Mouse (Mus musculus) MEL (cell line): ENCODE results near the gene Ctc1. TPM values are rescaled to one million over a fixed set of nuclear protein-coding genes. Genes with fewer than 3 reads are reported as not detected.
"Not testable (repeated sequence)": the region's sequence is repeated elsewhere in the genome, so short reads cannot be mapped to it uniquely, and the experiment has no call there.

Source experiments
- DNase-seq: peaks from one replicate; pipeline ENCODE4 v3.0.0; 2011; ENCODE audit warnings: low read depth, low spot score
- H3K27ac ChIP-seq: 2 replicates; pipeline ENCODE4 v1.5.1; 2012; ENCODE audit warnings: low read depth, mild to moderate bottlenecking, control low read depth, low read length, moderate library complexity; ENCODE audit not compliant: control insufficient read depth
- H3K27me3 ChIP-seq, 2 experiments: fragments of 150-350 bp in 1 of 2; sonication (generic) in 1 of 2; 2 replicates each; pipeline ENCODE4 v1.6.1; 2012; ENCODE audit warnings: low read length in 2 of 2, mild to moderate bottlenecking in 2 of 2, improper control_type of control experiment in 1 of 2, moderate library complexity in 1 of 2; ENCODE audit not compliant: insufficient read depth in 2 of 2, control insufficient read depth in 1 of 2
- H3K36me3 ChIP-seq, 2 experiments: 2 replicates each; pipeline ENCODE4 v1.6.1; 2012 to 2014; ENCODE audit warnings: low read length in 2 of 2, improper control_type of control experiment in 1 of 2, inconsistent platforms in 1 of 2, mild to moderate bottlenecking in 1 of 2; ENCODE audit not compliant: insufficient read depth in 2 of 2, control insufficient read depth in 1 of 2
- H3K4me1 ChIP-seq, 2 experiments: fragments of 150-350 bp in 1 of 2; sonication (generic) in 1 of 2; 2 replicates each; pipeline ENCODE4 v1.6.1; 2012; ENCODE audit warnings: low read length in 2 of 2, improper control_type of control experiment in 1 of 2, mild to moderate bottlenecking in 1 of 2; ENCODE audit not compliant: insufficient read depth in 2 of 2, control insufficient read depth in 1 of 2
- H3K4me3 ChIP-seq, 2 experiments: fragments of 150-350 bp in 1 of 2; sonication (generic) in 1 of 2; 2 replicates each; pipeline ENCODE4 v1.5.1; 2012; ENCODE audit warnings: low read depth in 2 of 2, low read length in 2 of 2, mild to moderate bottlenecking in 2 of 2, moderate library complexity in 2 of 2, control low read depth in 1 of 2, improper control_type of control experiment in 1 of 2; ENCODE audit not compliant: control insufficient read depth in 1 of 2, insufficient read depth in 1 of 2
- H3K79me2 ChIP-seq: 2 replicates; pipeline ENCODE4 v1.6.1; 2012; ENCODE audit warnings: mild to moderate bottlenecking, low read length, moderate library complexity; ENCODE audit not compliant: control insufficient read depth, poor library complexity, insufficient read depth
- H3K9ac ChIP-seq: 2 replicates; pipeline ENCODE4 v1.6.1; 2012; ENCODE audit warnings: low read depth, mild to moderate bottlenecking, control low read depth, low read length, moderate library complexity; ENCODE audit not compliant: control insufficient read depth, poor library complexity, severe bottlenecking
- H3K9me3 ChIP-seq: fragments of 150-350 bp; sonication (generic); replicated peaks from 2 replicates; pipeline ENCODE4 v1.6.1; 2012; ENCODE audit warnings: mild to moderate bottlenecking, low read length, improper control_type of control experiment, moderate library complexity; ENCODE audit not compliant: insufficient read depth
- BHLHE40 ChIP-seq: IDR thresholded peaks from 2 replicates; pipeline ENCODE4 v1.6.1; 2012; ENCODE audit warnings: low read depth, mild to moderate bottlenecking, inconsistent platforms, low read length, improper control_type of control experiment, borderline replicate concordance
- CHD1 ChIP-seq: IDR thresholded peaks from 2 replicates; pipeline ENCODE4 v1.6.1; 2012; ENCODE audit warnings: low read depth, mild to moderate bottlenecking, inconsistent platforms, low read length, improper control_type of control experiment
- CHD2 ChIP-seq: IDR thresholded peaks from 2 replicates; pipeline ENCODE4 v1.6.1; 2011; ENCODE audit warnings: low read length, improper control_type of control experiment
- ELF1 ChIP-seq: IDR thresholded peaks from 2 replicates; pipeline ENCODE4 v1.6.1; 2014; ENCODE audit warnings: low read depth, mild to moderate bottlenecking, inconsistent platforms, low read length, improper control_type of control experiment, moderate library complexity
- ETS1 ChIP-seq: IDR thresholded peaks from 2 replicates; pipeline ENCODE4 v1.6.1; 2012; ENCODE audit warnings: low read depth, mild to moderate bottlenecking, inconsistent platforms, low read length, improper control_type of control experiment, moderate library complexity
- HCFC1 ChIP-seq: IDR thresholded peaks from 2 replicates; pipeline ENCODE4 v1.6.1; 2012; ENCODE audit warnings: low read depth, mild to moderate bottlenecking, inconsistent platforms, low read length, improper control_type of control experiment, moderate library complexity
- MAX ChIP-seq: IDR thresholded peaks from 2 replicates; pipeline ENCODE4 v1.6.1; 2011; ENCODE audit warnings: low read length, improper control_type of control experiment
- MAZ ChIP-seq: IDR thresholded peaks from 2 replicates; pipeline ENCODE4 v1.6.1; 2012; ENCODE audit warnings: low read depth, mild to moderate bottlenecking, inconsistent platforms, low read length, improper control_type of control experiment
- MXI1 ChIP-seq: IDR thresholded peaks from 2 replicates; pipeline ENCODE4 v1.6.1; 2011; ENCODE audit warnings: mild to moderate bottlenecking, low read depth, low read length, improper control_type of control experiment
- MYB ChIP-seq: IDR thresholded peaks from 2 replicates; pipeline ENCODE4 v1.6.1; 2011; ENCODE audit warnings: mild to moderate bottlenecking, low read depth, low read length, improper control_type of control experiment
- MYC ChIP-seq: IDR thresholded peaks from 2 replicates; pipeline ENCODE4 v1.6.1; 2011; ENCODE audit warnings: low read depth, mild to moderate bottlenecking, low read length, improper control_type of control experiment, moderate library complexity
- NELFE ChIP-seq: IDR thresholded peaks from 2 replicates; pipeline ENCODE4 v1.6.1; 2011; ENCODE audit warnings: low read depth, low read length, improper control_type of control experiment
- NRF1 ChIP-seq: IDR thresholded peaks from 2 replicates; pipeline ENCODE4 v1.6.1; 2014; ENCODE audit warnings: low read depth, mild to moderate bottlenecking, inconsistent platforms, low read length, improper control_type of control experiment, moderate library complexity; ENCODE audit not compliant: poor library complexity, insufficient read depth, severe bottlenecking
- POLR2A ChIP-seq, 2 experiments: IDR thresholded peaks; 2 replicates each; pipeline ENCODE4 v1.6.1; 2011 to 2012; ENCODE audit warnings: low read length in 2 of 2, mild to moderate bottlenecking in 2 of 2, control low read depth in 1 of 2, improper control_type of control experiment in 1 of 2, low read depth in 1 of 2, moderate library complexity in 1 of 2; ENCODE audit not compliant: control insufficient read depth in 1 of 2, insufficient read depth in 1 of 2, poor library complexity in 1 of 2
- POLR2AphosphoS2 ChIP-seq: IDR thresholded peaks from 2 replicates; pipeline ENCODE4 v1.6.1; 2011; ENCODE audit warnings: low read length, improper control_type of control experiment
- RCOR1 ChIP-seq: IDR thresholded peaks from 2 replicates; pipeline ENCODE4 v1.6.1; 2012; ENCODE audit warnings: low read depth, mild to moderate bottlenecking, inconsistent platforms, low read length, improper control_type of control experiment
- SIN3A ChIP-seq: IDR thresholded peaks from 2 replicates; pipeline ENCODE4 v1.6.1; 2012; ENCODE audit warnings: low read length, improper control_type of control experiment, inconsistent platforms
- SMC3 ChIP-seq: IDR thresholded peaks from 2 replicates; pipeline ENCODE4 v1.6.1; 2011; ENCODE audit warnings: low read depth, low read length, improper control_type of control experiment
- TAL1 ChIP-seq: IDR thresholded peaks from 2 replicates; pipeline ENCODE4 v1.6.1; 2012; ENCODE audit warnings: mild to moderate bottlenecking, inconsistent platforms, low read length, moderate library complexity, mixed read lengths
- TBP ChIP-seq: IDR thresholded peaks from 2 replicates; pipeline ENCODE4 v1.8.0; 2011; ENCODE audit warnings: low read depth, low read length, improper control_type of control experiment
- TCF12 ChIP-seq: IDR thresholded peaks from 2 replicates; pipeline ENCODE4 v1.6.1; 2014; ENCODE audit warnings: low read depth, mild to moderate bottlenecking, inconsistent platforms, low read length, improper control_type of control experiment, moderate library complexity
- USF1 ChIP-seq: IDR thresholded peaks from 2 replicates; pipeline ENCODE4 v1.6.1; 2014; ENCODE audit warnings: low read depth, mild to moderate bottlenecking, inconsistent platforms, low read length, improper control_type of control experiment, moderate library complexity
- USF2 ChIP-seq, 2 experiments: IDR thresholded peaks; 2 replicates each; pipeline ENCODE4 v1.6.1; 2011 to 2012; ENCODE audit warnings: improper control_type of control experiment in 2 of 2, low read length in 2 of 2, borderline replicate concordance in 1 of 2, inconsistent platforms in 1 of 2, low read depth in 1 of 2, mild to moderate bottlenecking in 1 of 2; ENCODE audit not compliant: insufficient read depth in 1 of 2
- ZC3H11A ChIP-seq: IDR thresholded peaks from 2 replicates; pipeline ENCODE4 v1.6.1; 2012; ENCODE audit warnings: low read depth, mild to moderate bottlenecking, inconsistent platforms, low read length, improper control_type of control experiment
- ZKSCAN1 ChIP-seq: IDR thresholded peaks from 2 replicates; pipeline ENCODE4 v1.6.1; 2012; ENCODE audit warnings: low read depth, mild to moderate bottlenecking, inconsistent platforms, low read length, improper control_type of control experiment, moderate library complexity
- ZMIZ1 ChIP-seq: IDR thresholded peaks from 2 replicates; pipeline ENCODE4 v1.6.1; 2012; ENCODE audit warnings: low read depth, mild to moderate bottlenecking, inconsistent platforms, low read length, improper control_type of control experiment, moderate library complexity
- polyA plus RNA-seq, 2 experiments: library from polyadenylated mRNA; stranded (reverse) in 1 of 2; unstranded in 1 of 2; fragments of >175 nt in 1 of 2; fragments of >200 nt in 1 of 2; gene quantifications; 2 replicates each; pipeline versions ENCODE4 v1.2.1 to v1.2.4; 2012; ENCODE audit warnings: low replicate concordance in 2 of 2, low read depth in 1 of 2; ENCODE audit not compliant: insufficient read length in 2 of 2, insufficient read depth in 1 of 2, missing spikeins in 1 of 2
- total RNA-seq: library from RNA; depleted of rRNA; stranded (reverse); fragments of 300-350 nt; gene quantifications from 2 replicates; pipeline ENCODE4 v1.2.3, GENCODE M21; 2012

Gene Ctc1
- total and polyA plus RNA-seq, 3 experiments: 16.0 to 59.1 TPM; not detected in 1

DNA sequence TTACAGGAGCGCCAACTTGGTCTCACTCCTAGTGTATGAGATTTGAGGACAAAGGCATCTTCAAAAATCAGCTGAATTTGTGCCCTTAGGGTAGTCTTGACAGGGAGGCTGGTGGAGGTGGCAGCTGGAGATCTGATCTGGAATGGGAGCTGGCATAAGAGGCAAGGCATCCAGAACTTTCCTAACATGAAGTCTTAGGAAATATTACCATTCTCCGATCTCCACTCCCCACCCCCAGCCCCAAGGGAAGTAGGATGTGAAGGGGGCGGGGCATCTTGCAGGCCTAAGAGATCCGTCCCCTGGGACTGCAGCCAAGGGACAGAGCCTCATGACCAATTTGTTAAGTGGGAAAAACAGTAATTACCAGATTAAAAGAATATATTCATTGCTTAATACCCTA lies 45.5 kb upstream of the Ctc1 start:
- Histone ChIP-seq H3K27ac (no peak overlapping the region), H3K9me3 (no peaks in the 10 kb centered on the region), H3K27me3 (no peaks in the 10 kb centered on the region), H3K4me1 (peaks cover 0 to 23% of the 10 kb centered on the region in 2 experiments; a peak in 3 of 4 replicates), H3K36me3 (peaks cover 0 to 2% of the 10 kb centered on the region in 2 experiments; a peak in 2 of 4 replicates), H3K4me3 (no peak overlapping the region), H3K79me2 (no peaks in the 10 kb centered on the region; the same call in 1 of the 2 replicates), H3K9ac (no peak overlapping the region)
- TF ChIP-seq ZMIZ1 (no peak), POLR2A (IDR thresholded peaks at IDR 0.05; ENCODE audit: control insufficient read depth in 1 of 2, insufficient read depth in 1 of 2, low read depth in 1 of 2, low read length in 2 of 2, poor library complexity in 1 of 2) (no peak), HCFC1 (no peak), ZKSCAN1 (no peak), RCOR1 (no peak), CHD2 (no peak), MAZ (no peak), BHLHE40 (no peak), ETS1 (no peak), TAL1 (no peak), CHD1 (no peak), TCF12 (no peak), SIN3A (no peak), USF2 (IDR thresholded peaks at IDR 0.05; ENCODE audit: borderline replicate concordance in 1 of 2, insufficient read depth in 1 of 2, low read depth in 1 of 2, low read length in 2 of 2) (no peak), ZC3H11A (no peak), SMC3 (no peak), USF1 (no peak), ELF1 (no peak)
- no peak for DNase-seq

DNA sequence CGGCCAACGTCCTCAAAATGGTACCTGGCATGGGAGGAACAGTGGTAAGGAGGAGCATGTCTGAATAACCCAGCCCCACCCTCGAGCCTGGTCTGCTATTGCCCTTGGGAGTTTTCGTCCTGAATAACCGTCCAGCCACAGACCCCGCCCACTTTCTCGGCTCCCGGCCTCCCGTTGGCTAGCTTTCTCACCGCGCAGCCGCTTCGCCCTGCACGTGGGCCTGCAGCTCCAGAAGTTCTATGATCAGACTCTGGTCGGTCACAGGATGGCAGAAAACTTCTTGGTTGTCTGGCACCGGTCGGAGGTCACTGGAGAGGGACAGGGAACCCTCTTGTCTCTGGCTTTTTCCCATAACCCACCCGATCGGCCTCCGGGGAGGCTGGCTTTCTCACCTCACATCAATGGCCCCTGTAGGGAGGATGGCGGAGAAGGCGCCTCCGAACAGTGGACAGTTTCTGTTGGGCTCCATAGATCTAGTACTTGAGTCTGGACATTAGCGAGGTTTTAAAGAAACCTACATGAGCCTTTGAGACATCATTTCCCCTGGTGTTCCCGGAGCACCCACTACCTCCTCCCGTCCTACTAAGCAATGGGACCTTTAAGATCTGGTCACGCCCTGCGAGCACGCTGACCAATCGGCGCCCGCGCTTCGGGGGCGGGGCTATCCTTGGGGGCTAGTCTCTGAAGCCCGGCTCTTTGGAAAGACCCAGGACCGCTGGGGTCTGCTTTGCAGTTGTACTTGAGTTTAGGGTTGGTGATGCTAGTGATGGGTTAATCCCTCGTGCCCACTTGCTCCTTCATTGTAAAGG lies 42.3 kb upstream of the Ctc1 start:
- H3K9me3 ChIP-seq, H3K79me2 ChIP-seq, H3K27me3 ChIP-seq, H3K36me3 ChIP-seq: not testable (repeated sequence)
- Histone ChIP-seq H3K27ac (peak overlapping the region; percentile 69), H3K4me3 (peak overlapping the region; percentile 75 to 76), H3K4me1 (peaks cover 0 to 15% of the 10 kb centered on the region in 2 experiments; a peak in 3 of 4 replicates), H3K9ac (peak overlapping the region; percentile 59)
- TF ChIP-seq TBP (peak; percentile 62), USF1 (peak; percentile 70), NELFE (peak; percentile 67), MXI1 (peak; percentile 98), HCFC1 (peak; percentile 42; the same call in 1 of the 2 replicates), MYC (peak; percentile 83), NRF1 (peak; percentile 60), MAX (peak; percentile 88), SIN3A (peak; percentile 87), POLR2AphosphoS2 (peak; percentile 63), MYB (0 out of 2 replicates have a peak, but pooled peaks have one; percentile 21), POLR2A (IDR thresholded peaks at IDR 0.05; ENCODE audit: control insufficient read depth in 1 of 2, insufficient read depth in 1 of 2, low read depth in 1 of 2, low read length in 2 of 2, poor library complexity in 1 of 2) (peak in 1 of 2 experiments; percentile 89; a peak in 3 of 4 replicates)
- peak; percentile 97 for DNase-seq
